Mouse (Mus musculus) kidney, embryonic 16.5 days (tissue): ENCODE results near the gene Hmgn3. TPM values are rescaled to one million over a fixed set of nuclear protein-coding genes. Genes with fewer than 3 reads are reported as not detected.
"Not testable (repeated sequence)": the region's sequence is repeated elsewhere in the genome, so short reads cannot be mapped to it uniquely, and the experiment has no call there.

ENCODE experiments used
- ATAC-seq: fragments of 200-750 bp; cut with Nextera tagmentation; 2 replicates; pipeline ENCODE4 v1.8.0; 2017; ENCODE audit warnings: moderate TSS enrichment; ENCODE audit not compliant: low FRiP score, low TSS enrichment
- H3K27ac ChIP-seq: fragments of 300-500 bp; sonication (generic); 2 replicates; pipeline ENCODE4 v1.5.1; 2014; ENCODE audit warnings: low read length
- H3K27me3 ChIP-seq: fragments of 300-500 bp; sonication (generic); 2 replicates; pipeline ENCODE4 v1.6.1; 2014; ENCODE audit warnings: low read length, control low read depth, mixed read lengths; ENCODE audit not compliant: insufficient read depth
- H3K36me3 ChIP-seq: fragments of 300-500 bp; sonication (generic); 2 replicates; pipeline ENCODE4 v1.6.1; 2014; ENCODE audit warnings: low read length, control low read depth, mixed read lengths; ENCODE audit not compliant: insufficient read depth
- H3K4me1 ChIP-seq: fragments of 300-500 bp; sonication (generic); 2 replicates; pipeline ENCODE4 v1.6.1; 2014; ENCODE audit warnings: low read length, control low read depth, mixed read lengths; ENCODE audit not compliant: insufficient read depth
- H3K4me2 ChIP-seq: fragments of 300-500 bp; sonication (generic); replicated peaks from 2 replicates; pipeline ENCODE4 v1.6.1; 2014; ENCODE audit warnings: low read depth, low read length
- H3K4me3 ChIP-seq: fragments of 300-500 bp; sonication (generic); 2 replicates; pipeline ENCODE4 v1.5.1; 2014; ENCODE audit warnings: mild to moderate bottlenecking, low read length
- H3K9ac ChIP-seq: fragments of 300-500 bp; sonication (generic); replicated peaks from 2 replicates; pipeline ENCODE4 v1.6.1; 2014; ENCODE audit warnings: low read length
- H3K9me3 ChIP-seq: fragments of 300-500 bp; sonication (generic); 2 replicates; pipeline ENCODE4 v1.6.1; 2016; ENCODE audit warnings: low read length, control low read depth
- whole genome bisulfite sequencing: fragments of 180-500 bp; shearing (Covaris S2); extraction: QIAGEN DNeasy Blood & Tissue Kit; methylation state at CpG from one replicate; pipeline ENCODE4 v1.1.7; 2014; 5-methylcytosine and 5-hydroxymethylcytosine counted together
- polyA plus RNA-seq: library from polyadenylated mRNA; unstranded; fragments of >200 nt; fragmentation: Nextera tagmentation; extraction: Ambion mirVana; gene quantifications from 2 replicates; pipeline ENCODE4 v1.2.1, GENCODE M21; 2015

Gene Hmgn3
- 111 and 113 TPM in 2 replicates for polyA plus RNA-seq

- Histone ChIP-seq H3K27ac (peak within 1 kb of the TSS; percentile 67), H3K4me2 (peak within 1 kb of the TSS; percentile 99), H3K9me3 (no peaks in the 10 kb centered on the region)
These were observed at the start of gene Hmgn3 for GRCm38 (mm10) chr9:83146446-83147188. Hmgn3 (minus strand) TSS chr9:83146685.

GRCm38 (mm10) chr9:83195765-83196164 is 49.3 kb upstream of the Hmgn3 start:
- no peaks in the 10 kb centered on the region for H3K9me3 ChIP-seq
- ATAC-seq: no peak
- WGBS: 81% methylated on average over 10 of the region's 10 CpGs
- H3K9ac ChIP-seq: no peak overlapping the region
- H3K27me3 ChIP-seq: no peaks in the 10 kb centered on the region
- no peak overlapping the region for H3K27ac ChIP-seq
- H3K4me2 ChIP-seq: no peak overlapping the region
- H3K36me3 ChIP-seq: no peaks in the 10 kb centered on the region
- no peak overlapping the region for H3K4me3 ChIP-seq
- H3K4me1 ChIP-seq: peaks cover 6% of the 10 kb centered on the region

More at GRCm38 (mm10) chr9:83146446-83147188, at the start of gene Hmgn3:
- Histone ChIP-seq H3K9ac (peak within 1 kb of the TSS; percentile 76), H3K36me3 (no peaks in the 10 kb centered on the region), H3K4me1 (peaks cover 5% of the 10 kb centered on the region), H3K4me3 (peak within 1 kb of the TSS; percentile 73), H3K27me3 (no peaks in the 10 kb centered on the region)
- ATAC-seq: peak; percentile 99
- WGBS: 10% methylated on average over 28 of the region's 28 CpGs

- Histone ChIP-seq H3K9me3 (no peaks in the 10 kb centered on the region), H3K36me3 (no peaks in the 10 kb centered on the region), H3K9ac (no peak overlapping the region), H3K27ac (no peak overlapping the region), H3K4me3 (no peak overlapping the region), H3K27me3 (no peaks in the 10 kb centered on the region), H3K4me2 (no peak overlapping the region), H3K4me1 (peaks cover 6% of the 10 kb centered on the region)
- ATAC-seq: no peak
- 39% methylated on average over 6 of the region's 6 CpGs for WGBS
These were observed 48.5 kb upstream of the Hmgn3 start for GRCm38 (mm10) chr9:83195007-83195406.

- 78% methylated on average over 2 of the region's 2 CpGs for WGBS
- ATAC-seq: no peak
These were observed 41.3 kb upstream of the Hmgn3 start for GRCm38 (mm10) chr9:83187752-83188151.

GRCm38 (mm10) chr9:83145591-83146445 is 667 bp downstream of the Hmgn3 start:
- WGBS: 3% methylated on average over 53 of the region's 53 CpGs
- Histone ChIP-seq H3K27ac (peak overlapping the region; percentile 67), H3K4me1 (peaks cover 5% of the 10 kb centered on the region)

More at GRCm38 (mm10) chr9:83187752-83188151, 41.3 kb upstream of the Hmgn3 start:
- Histone ChIP-seq H3K36me3 (no peaks in the 10 kb centered on the region), H3K9me3 (no peaks in the 10 kb centered on the region), H3K9ac (no peak overlapping the region), H3K4me3 (no peak overlapping the region), H3K27me3 (no peaks in the 10 kb centered on the region), H3K27ac (no peak overlapping the region), H3K4me1 (no peaks in the 10 kb centered on the region), H3K4me2 (no peak overlapping the region)

GRCm38 (mm10) chr9:83129831-83130230 is 16.7 kb downstream of the Hmgn3 start:
- H3K27ac ChIP-seq: no peak overlapping the region
- no peak overlapping the region for H3K4me2 ChIP-seq
- H3K4me3 ChIP-seq: no peak overlapping the region
- ATAC-seq: no peak
- no peaks in the 10 kb centered on the region for H3K4me1 ChIP-seq
- 84% methylated on average over 4 of the region's 4 CpGs for WGBS
- no peaks in the 10 kb centered on the region for H3K27me3 ChIP-seq
- H3K36me3 ChIP-seq: no peaks in the 10 kb centered on the region
- no peaks in the 10 kb centered on the region for H3K9me3 ChIP-seq
- no peak overlapping the region for H3K9ac ChIP-seq

More at GRCm38 (mm10) chr9:83145591-83146445, 667 bp downstream of the Hmgn3 start:
- peak; percentile 89 for ATAC-seq
- peak overlapping the region; percentile 73 for H3K4me3 ChIP-seq
- H3K4me2 ChIP-seq: peak overlapping the region; percentile 99
- no peaks in the 10 kb centered on the region for H3K27me3 ChIP-seq
- peaks cover 3% of the 10 kb centered on the region; the same call in 1 of the 2 replicates for H3K9me3 ChIP-seq
- H3K9ac ChIP-seq: peak overlapping the region; percentile 76
- no peaks in the 10 kb centered on the region for H3K36me3 ChIP-seq

GRCm38 (mm10) chr9:83127840-83128239 is 18.6 kb downstream of the Hmgn3 start:
- no peak for ATAC-seq
- no peak overlapping the region for H3K9ac ChIP-seq

GRCm38 (mm10) chr9:83126482-83126881 is 20.0 kb downstream of the Hmgn3 start:
- not testable (repeated sequence) for H3K27me3 ChIP-seq, H3K9ac ChIP-seq, H3K36me3 ChIP-seq, ATAC-seq, H3K4me2 ChIP-seq, H3K4me3 ChIP-seq, H3K4me1 ChIP-seq, H3K9me3 ChIP-seq, H3K27ac ChIP-seq
- 91% methylated on average over 6 of the region's 6 CpGs for WGBS

More at GRCm38 (mm10) chr9:83127840-83128239, 18.6 kb downstream of the Hmgn3 start:
- Histone ChIP-seq H3K27ac (no peak overlapping the region), H3K9me3 (no peaks in the 10 kb centered on the region), H3K4me1 (no peaks in the 10 kb centered on the region), H3K27me3 (no peaks in the 10 kb centered on the region), H3K36me3 (0 out of 2 replicates have a peak, but pooled peaks cover 2% of the 10 kb centered on the region), H3K4me2 (no peak overlapping the region), H3K4me3 (no peak overlapping the region)
- 54% methylated on average over 7 of the region's 7 CpGs for WGBS

GRCm38 (mm10) chr9:83119211-83119610 is 27.3 kb downstream of the Hmgn3 start:
- H3K36me3 ChIP-seq: 0 out of 2 replicates have a peak, but pooled peaks cover 4% of the 10 kb centered on the region
- no peak overlapping the region for H3K4me2 ChIP-seq
- H3K4me1 ChIP-seq: no peaks in the 10 kb centered on the region
- 78% methylated on average over 2 of the region's 2 CpGs for WGBS
- no peak overlapping the region for H3K4me3 ChIP-seq
- H3K9me3 ChIP-seq: no peaks in the 10 kb centered on the region
- ATAC-seq: no peak
- H3K27ac ChIP-seq: no peak overlapping the region
- H3K27me3 ChIP-seq: no peaks in the 10 kb centered on the region
- H3K9ac ChIP-seq: no peak overlapping the region
